10 mouse cellular contexts compared by ENCODE assay signal in genomic region chr7:143469946-143470345, GRCm38 (mm10). TPM values are rescaled to one million over a fixed set of nuclear protein-coding genes. Genes with fewer than 3 reads are reported as not detected.
DNase-seq lines count a peak whose midpoint lies in the region; ATAC-seq and TF ChIP-seq lines count a peak whose summit lies in the region.
"Had no signal": no experiment of that assay in that cellular context is flagged by ENCODE, and none has a peak within 500 bp of the region (broad histone marks: within the 10 kb centered on the region; RNA-seq: fewer than 3 reads in every experiment).

No protein-coding gene starts in this region.

- no peak overlapping the region for H3K9ac ChIP-seq in kidney, embryonic 15.5 days
- H3K9ac ChIP-seq: neural tube, embryonic 13.5 days had no signal

- H3K4me1 ChIP-seq in kidney, embryonic 15.5 days, result peaks cover 41% of the 10 kb centered on the region
- H3K4me1 ChIP-seq in lung, adult 2 months (ENCODE audit: control insufficient read depth, insufficient read depth, low read length), result peaks cover 2% of the 10 kb centered on the region; the same call in 1 of the 2 replicates

- H3K9me3 ChIP-seq in kidney, embryonic 15.5 days (replicated peaks), result no peaks in the 10 kb centered on the region
- H3K9me3 ChIP-seq: neural tube, embryonic 13.5 days had no signal

- WGBS in kidney, embryonic 15.5 days, result 17% methylated on average over 8 of the region's 8 CpGs
- WGBS in lung, adult 2 months, result 9% methylated on average over 8 of the region's 8 CpGs

- no peaks in the 10 kb centered on the region for H3K36me3 ChIP-seq in C2C12 (ENCODE audit: control insufficient read depth, insufficient read depth)
- H3K36me3 ChIP-seq in kidney, embryonic 15.5 days, result no peaks in the 10 kb centered on the region
- H3K36me3 ChIP-seq: neural tube, embryonic 13.5 days had no signal

- peak; percentile 69 for TF ChIP-seq CTCF in C2C12 (IDR thresholded peaks at IDR 0.05; ENCODE audit: control insufficient read depth, insufficient read depth, insufficient read length)
- TF ChIP-seq CTCF in lung, adult 2 months (IDR thresholded peaks at IDR 0.05; ENCODE audit: insufficient read depth, low read length), result peak; percentile 91

- no peak overlapping the region for H3K4me3 ChIP-seq in C2C12 (ENCODE audit: insufficient read depth, poor library complexity, severe bottlenecking)
- no peak overlapping the region for H3K4me3 ChIP-seq in kidney, embryonic 15.5 days (replicated peaks)
- no peak overlapping the region for H3K4me3 ChIP-seq in lung, adult 2 months (replicated peaks; ENCODE audit: extremely low read depth, low read depth, low read length)
- H3K4me3 ChIP-seq: erythroblast, embryonic 14.5 days; neural tube, embryonic 13.5 days had no signal

- H3K27me3 ChIP-seq in C2C12 (ENCODE audit: control insufficient read depth, insufficient read depth, insufficient read length), result peaks cover 8% of the 10 kb centered on the region
- H3K27me3 ChIP-seq in kidney, embryonic 15.5 days, result 0 out of 2 replicates have a peak, but pooled peaks cover 5% of the 10 kb centered on the region

- no peak overlapping the region for H3ac ChIP-seq in C2C12 (ENCODE audit: control insufficient read depth, insufficient read length, low read depth)

- ATAC-seq in kidney, embryonic 15.5 days (replicated peaks; ENCODE audit: low FRiP score), result 0 out of 2 replicates have a peak, but pooled peaks have one; percentile 6

- peak; percentile 78 for DNase-seq in R1 (ENCODE audit: low read depth, low spot score)
- DNase-seq in cerebellum, postnatal 4 days (ENCODE audit: low spot score in 2 of 2), result peak; percentile 73 to 80
- DNase-seq in gastrocnemius, postnatal 10 days, result peak; percentile 86
- peak; percentile 75 for DNase-seq in lung, adult 2 months
- peak; percentile 56 for DNase-seq in ovary, postnatal 10 days (ENCODE audit: low spot score)
- peak; percentile 61 to 67 for DNase-seq in thymus, postnatal 36 days

- TF ChIP-seq POLR2A in lung, adult 2 months (IDR thresholded peaks at IDR 0.05; ENCODE audit: borderline replicate concordance, extremely low read depth, low read depth, low read length), result no peak

- H3K4me2 ChIP-seq in kidney, embryonic 15.5 days, result no peak overlapping the region
- H3K4me2 ChIP-seq: neural tube, embryonic 13.5 days had no signal

- H3K27ac ChIP-seq in kidney, embryonic 15.5 days, result no peak overlapping the region
- H3K27ac ChIP-seq: neural tube, embryonic 13.5 days had no signal

- no peaks in the 10 kb centered on the region for H3K79me2 ChIP-seq in C2C12 (ENCODE audit: control insufficient read depth, insufficient read depth)

- H3K79me3 ChIP-seq in C2C12 (ENCODE audit: low read depth), result no peaks in the 10 kb centered on the region

TF ChIP-seq in C2C12, 6 proteins besides CTCF, POLR2A, EP300 and RAD21:
- no peak for TF ChIP-seq FOSL1 (IDR thresholded peaks at IDR 0.05; ENCODE audit: insufficient read depth, low read length, poor library complexity, severe bottlenecking)
- TF ChIP-seq MYOD1 (IDR thresholded peaks at IDR 0.05; ENCODE audit: control insufficient read depth, insufficient read length, low read depth), result no peak
- no peak for TF ChIP-seq MYOG (IDR thresholded peaks at IDR 0.05; ENCODE audit: control insufficient read depth, extremely low read depth, insufficient read length)
- no peak for TF ChIP-seq MAX (IDR thresholded peaks at IDR 0.05)
- no peak for TF ChIP-seq USF1 (IDR thresholded peaks at IDR 0.05; ENCODE audit: low read depth)
- no peak for TF ChIP-seq CEBPB (IDR thresholded peaks at IDR 0.05; ENCODE audit: low read depth)

RNA-seq across cellular contexts. Expression of gene Slc22a18, which starts 3.6 kb away (rescaled TPM):
- polyA plus RNA-seq in C2C12 (2012; fragmentation: generic; extraction: Trizol), result not detected
- total RNA-seq in gastrocnemius, postnatal 10 days (2021), result under 1 TPM; 0.35 to 0.54 TPM
- 4.1 and 4.5 TPM in 2 replicates for polyA plus RNA-seq in kidney, embryonic 15.5 days (2015; fragmentation: Nextera tagmentation; extraction: Ambion mirVana)
- polyA plus RNA-seq in lung, adult 2 months (2012; rRNA removed), result 27.2 and 29.1 TPM in 2 replicates
- polyA plus RNA-seq: erythroblast, embryonic 14.5 days had no signal

RNA-seq across cellular contexts. Expression of gene Cdkn1c, which starts 9.1 kb away (rescaled TPM):
- 2.3 TPM for polyA plus RNA-seq in C2C12 (2012; fragmentation: generic; extraction: Trizol)
- 100 to 1,000 TPM; 954 to 996 TPM for total RNA-seq in gastrocnemius, postnatal 10 days (2021)
- 844 and 965 TPM in 2 replicates for polyA plus RNA-seq in kidney, embryonic 15.5 days (2015; fragmentation: Nextera tagmentation; extraction: Ambion mirVana)
- polyA plus RNA-seq in lung, adult 2 months (2012; rRNA removed), result 31.6 and 34.5 TPM in 2 replicates

RNA-seq across cellular contexts. Expression of gene Phlda2, which starts 33.0 kb away (rescaled TPM):
- polyA plus RNA-seq in C2C12 (2012; fragmentation: generic; extraction: Trizol), result 0.14 TPM
- total RNA-seq in gastrocnemius, postnatal 10 days (2021), result not detected
- polyA plus RNA-seq in kidney, embryonic 15.5 days (2015; fragmentation: Nextera tagmentation; extraction: Ambion mirVana), result 8.4 and 10.8 TPM in 2 replicates
- polyA plus RNA-seq in lung, adult 2 months (2012; rRNA removed), result 5.1 and 6.1 TPM in 2 replicates

Comparison
In these comparisons a context has a peak if more than half of its experiments do, and no peak if none do; other contexts are left out.
1. RNA of gene Cdkn1c, which starts 9.1 kb away (polyA plus RNA-seq): 844 to 965 TPM in kidney, embryonic 15.5 days; 31.6 to 34.5 TPM in lung, adult 2 months and 2.3 TPM in C2C12 (single experiment); every median in the first group is over 10 times any median in the second.
2. Peak in every context shown above with its lines, with median percentiles within 50 percentile points of each other: DNase-seq.